Mouse (Mus musculus): ENCODE measurements around the gene Id1.

Gene Id1

GRCm38 (mm10) chr2:152780466-152780865 is 44.4 kb downstream of the Id1 start:
- DNase-seq (ENCODE audit: inconsistent age in 2 of 2, low spot score in 1 of 2): peak; percentile 53 to 60

GRCm38 (mm10) chr2:152781031-152781711 is 45.1 kb downstream of the Id1 start:
- peak; percentile 51 to 76 for DNase-seq (ENCODE audit: inconsistent age in 2 of 2, low spot score in 1 of 2)

GRCm38 (mm10) chr2:152782656-152783055 is 46.6 kb downstream of the Id1 start:
- peak; percentile 84 to 88 for DNase-seq (ENCODE audit: inconsistent age in 2 of 2, low spot score in 1 of 2)

GRCm38 (mm10) chr2:152783241-152783640 is 47.2 kb downstream of the Id1 start:
- DNase-seq (ENCODE audit: inconsistent age in 2 of 2, low spot score in 1 of 2): peak; percentile 24 to 51

- peak in 1 of 2 experiments; percentile 55 for DNase-seq (ENCODE audit: inconsistent age in 2 of 2, low spot score in 1 of 2)
Measured at GRCm38 (mm10) chr2:152784640-152785039, 48.6 kb downstream of the Id1 start.

- peak; percentile 91 to 92 for DNase-seq (ENCODE audit: inconsistent age in 2 of 2, low spot score in 1 of 2)
Measured at GRCm38 (mm10) chr2:152785446-152786350, 49.6 kb downstream of the Id1 start.

All from adrenal gland, adult (tissue).